ENCODE assay signal across 8 mouse cellular contexts in the genomic region with DNA sequence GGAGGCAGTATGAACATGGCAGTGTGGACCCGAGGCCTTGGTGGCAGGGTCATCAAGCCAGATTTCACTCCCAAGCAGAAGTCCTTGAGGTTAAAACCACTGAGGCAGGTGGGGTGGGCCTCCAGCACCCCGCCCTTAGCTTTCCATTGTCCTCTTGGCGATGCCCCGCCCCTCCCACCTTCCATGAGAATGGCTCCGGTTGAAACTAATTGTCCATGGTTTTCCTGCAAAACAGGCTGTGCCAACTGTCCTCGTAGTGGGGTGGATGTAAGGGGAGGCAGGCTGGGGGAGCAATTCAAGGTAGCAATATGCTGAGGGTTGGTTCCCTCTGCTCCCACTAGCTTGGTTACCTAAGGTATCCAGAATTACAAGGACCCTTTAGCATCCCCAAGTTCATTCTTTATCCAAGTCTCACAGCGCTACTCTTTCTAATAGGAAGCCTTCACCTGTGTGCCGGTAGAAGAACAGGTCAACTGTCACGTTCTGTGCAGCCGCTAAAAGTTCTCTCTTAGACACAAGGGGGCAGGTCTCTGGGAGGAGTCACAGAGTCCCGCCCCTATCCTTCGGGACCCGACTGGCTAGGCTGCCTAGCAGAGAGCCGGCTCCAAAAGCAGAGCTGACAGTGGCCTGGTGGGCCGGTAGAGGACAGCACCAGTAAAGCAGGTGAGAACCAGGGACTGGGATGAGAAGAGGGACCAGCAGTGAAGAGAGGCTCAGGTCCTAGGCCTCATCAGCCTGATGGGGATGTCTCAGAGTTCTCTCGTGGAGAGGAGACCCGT. TPM values are rescaled to one million over a fixed set of nuclear protein-coding genes. Genes with fewer than 3 reads are reported as not detected.
A peak's percentile ranks its signal among the peaks of the same experiment; 100 is the strongest.
DNase-seq lines count a peak whose midpoint lies in the region; ATAC-seq lines count a peak whose summit lies in the region.

No protein-coding gene starts in this region.

- no peak for ATAC-seq in megakaryocyte, adult 5-6 weeks (ENCODE audit: poor library complexity, severe bottlenecking)
- ATAC-seq in forebrain, embryonic 16.5 days = peak; percentile 52; the same call in 1 of the 2 replicates
- ATAC-seq in midbrain, embryonic 12.5 days (ENCODE audit: low FRiP score, low read depth) = peak; percentile 76
- no peak for ATAC-seq in frontal cortex, adult (ENCODE audit: low TSS enrichment)

- H3K4me3 ChIP-seq in megakaryocyte, embryonic 14.5 days (replicated peaks) = peak overlapping the region; percentile 65
- peak overlapping the region; percentile 13; the same call in 1 of the 2 replicates for H3K4me3 ChIP-seq in forebrain, embryonic 16.5 days (replicated peaks; ENCODE audit: low read length)
- no peak overlapping the region for H3K4me3 ChIP-seq in midbrain, embryonic 12.5 days

- no peak overlapping the region for H3K9ac ChIP-seq in forebrain, embryonic 16.5 days (replicated peaks; ENCODE audit: low read depth, low read length)
- no peak overlapping the region for H3K9ac ChIP-seq in midbrain, embryonic 12.5 days (replicated peaks)

- H3K4me1 ChIP-seq in megakaryocyte, embryonic 14.5 days = peaks cover 7% of the 10 kb centered on the region; the same call in 1 of the 2 replicates
- H3K4me1 ChIP-seq in forebrain, embryonic 16.5 days (replicated peaks; ENCODE audit: control insufficient read depth, insufficient read depth, low read length) = no peaks in the 10 kb centered on the region; the same call in 1 of the 2 replicates
- 0 out of 2 replicates have a peak, but pooled peaks cover 5% of the 10 kb centered on the region for H3K4me1 ChIP-seq in midbrain, embryonic 12.5 days

- no peaks in the 10 kb centered on the region for H3K9me3 ChIP-seq in megakaryocyte, embryonic 14.5 days
- no peaks in the 10 kb centered on the region for H3K9me3 ChIP-seq in forebrain, embryonic 16.5 days (ENCODE audit: control insufficient read depth, low read length)
- H3K9me3 ChIP-seq in midbrain, embryonic 12.5 days = no peaks in the 10 kb centered on the region

- WGBS in forebrain, embryonic 16.5 days = 11% methylated on average over 17 of the region's 17 CpGs
- 14% methylated on average over 17 of the region's 17 CpGs for WGBS in midbrain, embryonic 12.5 days

- no peak overlapping the region for H3K27ac ChIP-seq in forebrain, embryonic 16.5 days (ENCODE audit: low read length)
- no peak overlapping the region for H3K27ac ChIP-seq in midbrain, embryonic 12.5 days (replicated peaks)

- H3K27me3 ChIP-seq in megakaryocyte, embryonic 14.5 days (replicated peaks) = peaks cover 75% of the 10 kb centered on the region
- no peaks in the 10 kb centered on the region for H3K27me3 ChIP-seq in forebrain, embryonic 16.5 days (replicated peaks; ENCODE audit: control insufficient read depth, insufficient read depth, low read length)
- peaks cover 44% of the 10 kb centered on the region for H3K27me3 ChIP-seq in midbrain, embryonic 12.5 days

- DNase-seq in kidney, postnatal 36 days = peak; percentile 47 to 64
- DNase-seq in spleen, adult 12 weeks (ENCODE audit: low spot score) = no peak
- DNase-seq in cerebellum, postnatal 25 days = no peak

- no peaks in the 10 kb centered on the region for H3K36me3 ChIP-seq in megakaryocyte, embryonic 14.5 days (replicated peaks; ENCODE audit: low read length)
- no peaks in the 10 kb centered on the region for H3K36me3 ChIP-seq in forebrain, embryonic 16.5 days (ENCODE audit: control insufficient read depth, insufficient read depth)
- H3K36me3 ChIP-seq in midbrain, embryonic 12.5 days = no peaks in the 10 kb centered on the region

- H3K4me2 ChIP-seq in forebrain, embryonic 16.5 days (ENCODE audit: low read length) = peak overlapping the region; percentile 7; the same call in 1 of the 2 replicates
- H3K4me2 ChIP-seq in midbrain, embryonic 12.5 days (replicated peaks) = peak overlapping the region; percentile 24

RNA-seq across cellular contexts. Expression of a gene that starts 25.1 kb away (rescaled TPM):
- polyA plus RNA-seq in megakaryocyte, embryonic 14.5 days (2012; ENCODE audit: insufficient read depth, low replicate concordance) = 12.4 TPM in 1 of 2 replicates, not detected in the other
- 193 and 197 TPM in 2 replicates for total RNA-seq in megakaryocyte, adult 5-6 weeks (2015)
- total RNA-seq in megakaryocyte, adult 5-6 weeks (2017) = 237 and 268 TPM in 2 replicates
- polyA plus RNA-seq in forebrain, embryonic 16.5 days (2015; fragmentation: Nextera tagmentation; extraction: Ambion mirVana) = 289 and 291 TPM in 2 replicates
- polyA plus RNA-seq in midbrain, embryonic 12.5 days (2016; fragmentation: Nextera tagmentation; extraction: Ambion mirVana) = 273 and 282 TPM in 2 replicates

RNA-seq across cellular contexts. Expression of a gene that starts 45.4 kb away (rescaled TPM):
- polyA plus RNA-seq in megakaryocyte, embryonic 14.5 days (2012; ENCODE audit: insufficient read depth, low replicate concordance) = not detected in 2 replicates
- not detected in 2 replicates for total RNA-seq in megakaryocyte, adult 5-6 weeks (2015)
- total RNA-seq in megakaryocyte, adult 5-6 weeks (2017) = not detected in 2 replicates
- 0.84 TPM in 1 of 2 replicates, not detected in the other for polyA plus RNA-seq in forebrain, embryonic 16.5 days (2015; fragmentation: Nextera tagmentation; extraction: Ambion mirVana)
- polyA plus RNA-seq in midbrain, embryonic 12.5 days (2016; fragmentation: Nextera tagmentation; extraction: Ambion mirVana) = 0.29 and 0.39 TPM in 2 replicates

Comparison
In these comparisons a context has a peak if more than half of its experiments do, and no peak if none do; other contexts are left out.
1. ATAC-seq: peak in forebrain, embryonic 16.5 days (single experiment) and midbrain, embryonic 12.5 days (single experiment); none in megakaryocyte, adult 5-6 weeks (single experiment) and frontal cortex, adult (single experiment).
2. DNase-seq: peak in kidney, postnatal 36 days (2 of 2); none in spleen, adult 12 weeks (single experiment) and cerebellum, postnatal 25 days (0 of 2).
3. RNA of a gene that starts 25.1 kb away (polyA plus RNA-seq): 289 to 291 TPM in forebrain, embryonic 16.5 days and 273 to 282 TPM in midbrain, embryonic 12.5 days; 12.4 TPM in megakaryocyte, embryonic 14.5 days; every median in the first group is over 10 times any median in the second.